Mouse (Mus musculus) Muller cell, postnatal 12 days (primary cell): ENCODE data around the gene Gabrb1.

Experiments used
- DNase-seq: peaks from one replicate; pipeline ENCODE4 v3.0.0-alpha.2; 2015; ENCODE audit errors: inconsistent ontology term

Gabrb1 gene

DNA sequence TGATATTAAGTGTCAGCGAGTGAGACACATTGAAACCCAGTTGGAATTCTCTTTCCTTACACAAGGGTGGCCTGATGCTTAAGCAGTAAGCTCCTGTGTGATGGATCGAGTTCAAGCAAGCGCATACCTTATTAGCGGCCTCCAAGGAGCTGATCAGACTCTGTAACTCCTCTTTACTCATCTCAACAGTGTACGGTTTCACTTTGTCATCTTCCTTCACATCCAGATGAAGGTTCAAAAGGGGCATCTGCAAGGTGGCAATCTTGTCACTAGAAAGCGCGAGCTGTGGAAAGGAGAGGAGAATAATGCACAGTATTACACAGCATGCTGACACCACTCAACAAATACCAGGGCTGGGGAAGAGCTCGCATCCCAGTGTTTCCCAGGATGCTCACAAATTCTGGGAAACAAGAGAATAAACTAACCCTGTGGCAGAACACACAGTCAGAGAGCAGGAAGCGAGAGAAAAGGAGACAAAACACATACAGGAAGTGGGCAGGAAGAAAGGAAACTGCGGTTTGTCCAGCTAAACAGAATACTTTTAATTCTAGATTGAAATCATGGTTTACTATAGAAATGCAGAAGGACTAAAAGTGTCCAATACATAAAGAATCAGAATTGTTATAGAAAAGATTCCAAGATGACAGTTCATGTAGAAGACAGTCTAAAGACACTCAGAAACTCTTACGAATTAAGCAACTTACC, 503.0 kb downstream of the Gabrb1 start:
- no peak for DNase-seq

DNA sequence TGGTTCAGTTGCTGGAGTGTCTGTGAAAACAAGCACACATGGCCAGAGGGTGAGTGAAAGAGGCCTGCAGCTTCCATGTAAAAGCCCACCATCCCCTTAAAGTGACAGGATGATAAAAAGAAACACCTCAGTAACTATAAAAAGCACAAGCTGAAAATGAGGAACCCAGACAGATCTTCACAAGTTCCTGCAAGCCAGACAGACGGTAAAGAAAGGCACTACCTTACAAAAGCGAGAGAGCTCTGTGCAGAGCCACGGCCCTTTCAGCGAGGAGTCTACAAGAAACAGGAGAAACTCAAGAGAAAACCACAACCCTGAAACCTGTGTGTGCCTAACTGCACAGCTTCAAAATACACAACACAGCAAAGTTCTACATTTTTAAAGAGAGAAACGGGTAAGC, 504.9 kb downstream of the Gabrb1 start:
- DNase-seq = no peak

DNA sequence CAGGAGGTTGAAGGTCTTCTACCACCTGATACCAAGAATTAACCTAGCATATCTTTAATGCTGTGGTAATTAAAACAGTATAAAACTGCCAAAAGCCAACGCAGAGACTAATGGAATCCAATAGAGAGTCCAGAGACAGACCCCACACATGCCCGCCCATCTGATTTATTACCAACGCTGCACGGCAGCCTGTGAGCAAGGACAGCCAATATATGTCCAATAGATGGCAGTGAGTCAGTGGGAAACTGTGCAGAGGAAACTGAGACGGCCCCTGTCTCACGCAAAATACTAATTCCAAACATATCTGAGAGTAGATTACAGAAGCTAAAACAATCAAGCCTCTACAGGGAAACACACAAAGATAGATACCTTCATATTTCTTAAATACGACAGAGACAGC, 506.5 kb downstream of the Gabrb1 start:
- DNase-seq = no peak

DNA sequence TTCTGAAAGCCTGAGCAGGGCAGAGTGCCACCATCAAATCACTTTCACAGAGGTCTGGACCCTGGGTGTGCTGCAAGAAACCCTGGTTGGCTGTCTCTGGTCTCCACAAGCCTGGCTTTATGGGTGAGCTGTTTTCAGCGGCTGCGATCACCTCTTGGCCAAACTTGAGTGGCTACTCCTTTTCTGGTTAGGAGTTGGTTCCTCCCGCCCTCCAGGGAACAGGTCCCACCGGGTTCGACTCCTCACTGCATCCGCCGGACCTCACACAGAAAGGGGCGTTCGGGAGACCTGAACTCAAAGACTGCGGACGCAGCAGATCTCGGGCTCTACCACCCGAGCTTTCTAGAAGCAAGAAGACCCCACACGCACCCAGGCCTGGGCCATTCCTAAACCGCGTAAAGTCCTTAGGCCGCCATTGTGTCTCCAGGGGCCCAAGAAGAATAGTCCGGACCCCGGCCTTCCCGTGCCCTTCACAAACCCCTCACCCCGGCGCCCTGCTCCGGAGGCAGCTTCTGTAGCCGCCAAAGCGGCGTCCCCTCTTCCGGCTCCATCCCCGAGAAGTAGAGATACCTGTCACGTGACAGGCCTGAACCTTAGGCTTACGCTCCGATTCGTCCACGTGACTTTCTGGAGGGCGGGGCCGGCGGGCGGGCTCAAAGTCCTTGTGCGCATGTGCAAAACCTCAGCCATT, 509.8 kb downstream of the Gabrb1 start, which contains the start of gene Commd8:
TSS of gene Commd8 (minus strand) at position 596 of the 691 bp plus-strand sequence.
- DNase-seq = peak; percentile 96

DNA sequence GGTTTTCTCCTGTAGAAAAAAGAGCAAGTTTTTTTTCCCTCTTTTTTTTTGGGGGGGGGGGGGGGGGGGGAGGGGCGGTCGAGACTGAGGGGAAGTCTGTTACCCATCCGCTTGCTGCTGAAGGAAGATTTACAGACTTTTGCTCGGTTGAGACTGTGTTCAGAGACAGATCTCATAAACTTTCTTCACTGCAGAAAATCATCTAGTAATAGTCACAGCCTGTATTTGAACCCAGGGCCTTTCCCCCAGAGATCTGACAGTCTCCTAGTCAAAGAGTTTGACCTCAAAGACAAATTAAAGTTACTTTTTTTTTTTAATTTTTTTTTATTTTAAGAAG, 510.3 kb downstream of the Gabrb1 start:
- DNase-seq = no peak

DNA sequence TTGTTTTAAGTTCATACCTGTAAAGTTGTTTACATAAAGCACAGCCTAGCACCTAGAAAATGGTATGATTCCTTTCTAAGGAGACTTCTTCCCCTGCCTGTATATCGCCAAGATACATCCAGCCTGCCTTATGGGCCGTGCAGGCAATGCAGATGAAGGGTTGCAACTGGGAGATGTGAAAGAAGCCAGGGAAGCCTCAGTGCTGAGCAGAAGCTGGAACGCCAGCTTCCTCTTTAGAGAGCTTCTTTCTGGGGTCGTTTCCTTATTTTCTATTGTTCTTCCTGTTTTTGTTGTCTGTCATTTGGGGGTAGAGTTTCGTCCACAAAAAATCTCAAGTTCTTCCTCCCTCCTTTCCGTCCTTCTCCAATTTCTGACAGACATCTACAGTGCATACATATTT, 512.2 kb downstream of the Gabrb1 start:
- DNase-seq = no peak

DNA sequence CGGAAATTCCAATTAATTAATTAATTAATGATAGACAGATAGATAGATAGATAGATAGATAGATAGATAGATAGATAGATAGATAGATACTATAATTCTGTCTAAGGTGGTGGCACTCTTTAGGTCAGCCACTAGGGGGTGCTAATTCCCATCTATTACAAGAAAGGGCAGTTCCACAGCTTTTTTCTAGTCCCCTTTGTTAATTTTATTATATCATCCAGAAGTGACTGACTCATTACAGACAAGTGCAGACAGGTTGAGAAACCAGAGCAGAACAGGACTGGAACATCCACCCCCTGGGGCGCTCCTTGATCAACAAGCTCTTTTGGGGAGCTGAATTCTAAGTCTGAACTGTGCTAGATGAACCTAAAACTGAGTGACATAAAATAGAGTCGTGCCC, 514.8 kb downstream of the Gabrb1 start:
- DNase-seq = peak; percentile 72

DNA sequence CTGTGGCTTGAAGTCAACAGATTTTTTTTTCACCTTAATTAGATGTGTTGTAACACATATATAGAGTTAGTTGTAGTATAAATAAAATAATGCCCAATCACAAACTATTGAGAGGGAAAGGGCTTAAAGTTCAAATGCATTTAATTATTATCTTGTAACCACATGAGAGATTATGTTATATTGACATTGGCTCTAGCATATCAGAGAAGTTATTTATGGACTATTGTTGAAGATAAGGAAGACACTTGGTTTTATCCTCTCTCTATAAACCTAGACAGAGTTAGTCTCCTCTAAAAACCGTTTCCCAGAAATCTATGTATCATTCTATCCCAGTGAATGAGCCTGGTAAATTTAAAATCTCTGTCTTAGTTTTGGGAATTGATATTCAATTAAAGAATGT, 515.6 kb downstream of the Gabrb1 start:
- DNase-seq = no peak

DNA sequence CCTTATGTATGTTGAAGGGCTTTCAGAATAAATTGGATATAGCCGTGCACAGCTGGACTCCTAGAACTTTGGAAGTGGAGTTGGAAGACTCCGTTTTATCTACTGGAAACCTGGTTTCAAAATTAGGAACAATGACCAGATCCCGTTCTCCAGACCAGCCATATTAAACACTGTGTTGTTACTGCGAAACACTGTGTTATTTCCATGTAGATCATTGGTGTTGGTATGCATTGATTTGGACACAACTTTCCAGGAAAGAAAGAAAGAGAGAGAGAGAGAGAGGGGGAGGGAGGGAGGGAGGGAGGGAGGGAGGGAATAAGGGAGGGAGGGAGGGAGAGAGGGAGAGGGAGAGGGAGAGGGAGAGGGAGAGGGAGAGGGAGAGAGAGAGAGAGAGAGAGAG, 517.1 kb downstream of the Gabrb1 start:
- no peak for DNase-seq

DNA sequence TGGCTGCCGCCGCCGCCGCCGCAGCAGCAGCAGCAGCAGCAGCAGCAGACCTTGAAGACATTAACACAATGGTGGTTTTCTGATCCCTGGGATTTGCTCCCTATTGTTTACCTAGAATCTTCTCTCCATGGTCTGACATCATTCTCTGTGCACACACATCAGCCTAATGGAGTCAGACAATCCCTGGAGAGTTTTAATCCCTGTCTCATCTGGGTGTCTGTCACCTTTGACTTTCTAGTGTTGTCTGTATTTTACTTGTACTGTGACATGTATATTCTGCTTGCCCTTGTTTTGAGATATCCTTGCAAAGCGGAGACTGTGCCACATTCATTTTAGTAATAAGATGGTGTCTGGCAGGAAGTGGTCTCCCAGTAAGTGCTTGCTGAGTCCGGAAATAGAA, 517.6 kb downstream of the Gabrb1 start:
- peak; percentile 56 for DNase-seq

DNA sequence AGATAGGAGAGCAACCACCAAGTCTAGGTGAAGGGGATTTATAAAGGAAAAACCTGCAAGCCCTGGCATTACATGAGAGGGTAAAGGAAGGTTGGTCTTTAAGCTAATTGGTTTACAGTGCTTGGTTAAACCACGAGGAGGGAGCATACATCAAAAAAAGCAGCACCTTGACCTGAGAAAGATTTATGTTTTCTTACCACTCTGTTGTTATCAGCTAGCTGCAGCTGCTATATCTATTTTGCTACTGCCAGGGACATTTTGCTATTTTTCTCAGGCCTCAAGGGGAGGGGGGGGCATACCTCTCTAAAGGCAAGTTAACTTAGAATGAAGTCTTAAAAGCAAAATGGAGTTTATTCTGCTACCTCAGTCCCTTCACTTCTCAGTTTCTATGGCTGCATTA, 523.3 kb downstream of the Gabrb1 start:
- DNase-seq = no peak

DNA sequence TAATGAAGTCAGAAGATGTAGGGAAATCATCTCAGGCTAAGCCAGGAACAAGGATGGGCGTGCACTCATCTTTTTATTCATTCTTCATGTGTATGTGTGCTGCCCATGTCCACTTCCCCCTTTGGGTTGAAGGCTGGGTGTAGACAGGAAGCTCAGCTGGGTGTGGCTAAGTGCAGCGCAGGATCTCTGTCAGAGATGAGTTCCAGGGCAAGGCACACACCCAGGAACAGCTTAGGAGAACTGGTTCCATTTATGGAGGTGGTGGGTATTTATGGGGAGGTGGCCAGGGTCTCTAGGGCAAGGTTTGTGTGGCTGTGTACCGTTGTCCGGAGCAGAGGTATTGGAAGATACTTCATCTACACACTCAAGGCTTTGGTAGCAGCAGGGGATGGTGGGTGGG, 524.9 kb downstream of the Gabrb1 start:
- DNase-seq = no peak

DNA sequence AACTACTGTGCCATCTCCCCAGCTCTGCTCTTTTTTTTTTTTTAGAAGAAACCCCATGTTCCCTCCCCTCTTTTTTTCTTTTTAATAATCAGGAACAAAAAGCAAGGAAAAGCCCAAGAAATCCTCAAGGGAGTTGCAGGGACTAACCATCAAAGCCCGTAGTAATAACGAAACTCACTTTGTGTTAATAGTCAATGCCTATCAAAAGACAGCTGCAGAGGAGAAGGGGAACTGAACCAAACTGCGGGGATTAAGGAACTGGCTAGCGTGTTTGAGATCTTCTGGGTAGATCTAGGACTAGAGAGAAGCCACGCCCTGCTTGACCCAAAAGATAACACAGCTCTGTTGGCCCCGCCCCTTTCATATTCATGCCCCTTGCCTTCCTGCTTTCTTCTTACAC, 526.0 kb downstream of the Gabrb1 start:
- no peak for DNase-seq

DNA sequence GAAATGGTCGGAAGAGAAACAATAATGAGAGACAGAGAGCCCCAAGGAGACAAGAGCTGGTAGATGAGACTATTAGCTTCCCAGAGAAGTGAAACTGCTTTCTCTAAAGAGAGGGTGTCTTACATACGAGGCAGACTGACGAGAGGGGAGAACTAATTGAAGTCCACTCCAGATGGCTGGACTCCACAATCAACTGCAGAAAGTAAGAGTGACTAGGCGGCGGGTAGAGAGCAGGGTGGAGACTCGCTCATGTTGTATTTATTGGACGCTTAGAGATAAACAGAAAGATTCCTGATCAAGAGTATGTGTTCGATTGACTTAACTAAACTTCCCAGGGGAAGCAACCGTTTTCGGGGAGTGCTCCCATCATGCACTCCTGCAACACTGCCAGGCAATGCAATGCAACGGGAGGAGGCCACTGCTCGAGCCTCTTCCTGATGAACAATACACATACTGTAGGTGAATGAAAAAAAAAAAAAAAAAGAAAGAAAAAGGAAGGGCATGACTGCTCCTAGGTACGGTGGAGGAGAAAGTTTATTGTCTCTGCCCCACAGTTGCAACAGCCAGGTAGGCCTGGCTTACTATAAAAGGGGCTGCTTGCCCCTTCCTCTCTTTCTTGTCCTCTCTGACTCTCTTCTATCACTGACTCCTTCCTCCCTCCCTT, 526.7 kb downstream of the Gabrb1 start:
- DNase-seq = no peak

DNA sequence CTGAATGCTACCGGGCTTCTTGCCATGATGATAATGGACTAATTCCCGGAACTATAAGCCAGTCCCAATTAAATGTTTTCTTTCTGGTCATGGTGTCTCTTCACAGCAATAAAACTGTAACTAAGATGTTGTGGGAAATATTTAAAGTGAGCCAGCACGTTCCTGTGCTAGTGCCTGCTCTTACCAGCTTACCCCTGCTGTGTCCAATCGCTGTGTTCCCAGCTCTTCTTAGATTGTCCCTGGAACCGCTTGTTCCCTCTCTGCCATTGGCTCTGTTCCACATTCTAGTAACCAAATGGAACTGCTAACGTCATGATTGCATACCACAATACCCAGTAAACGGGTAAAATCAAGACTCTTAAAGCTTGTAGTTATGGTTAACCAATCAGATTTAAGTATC, 533.2 kb downstream of the Gabrb1 start:
- DNase-seq = no peak

DNA sequence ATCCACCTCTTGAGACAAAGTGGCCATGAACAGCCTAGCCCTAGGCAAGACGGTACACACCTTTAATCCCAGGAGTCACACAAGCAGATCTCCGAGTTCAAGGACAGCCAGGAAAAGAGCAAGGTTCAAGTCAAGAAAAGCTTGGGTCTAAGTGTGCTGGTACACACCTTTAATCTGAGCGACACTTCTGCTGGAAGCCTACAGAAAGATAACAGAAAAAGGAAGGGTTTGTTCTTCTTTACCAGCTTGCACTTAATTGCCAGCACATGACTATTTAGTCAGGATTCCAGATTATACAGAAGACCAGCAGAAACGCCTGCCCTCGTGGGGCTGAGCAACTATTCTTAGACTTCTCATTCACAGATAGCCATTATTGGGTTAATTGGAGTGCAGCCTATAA, 534.0 kb downstream of the Gabrb1 start:
- DNase-seq = no peak

DNA sequence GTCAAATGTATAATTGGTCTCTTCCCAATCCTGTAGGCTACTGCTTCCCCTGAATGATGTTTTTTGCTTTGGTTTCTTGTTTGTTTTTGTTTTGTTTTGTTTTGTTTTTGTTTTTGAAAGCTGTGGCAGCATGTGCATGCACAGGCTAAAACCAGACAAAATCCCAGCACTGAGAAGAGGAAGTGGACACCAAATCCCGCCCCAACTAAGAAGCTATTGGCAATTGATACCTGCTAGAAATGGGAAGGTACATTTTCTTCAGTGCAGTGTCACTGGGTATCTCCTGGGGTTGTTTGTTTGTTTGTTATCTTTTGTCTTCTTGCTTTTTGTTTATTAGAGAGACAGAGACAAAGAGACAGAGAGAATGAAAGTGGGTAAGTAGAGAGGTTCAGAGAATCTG, 537.5 kb downstream of the Gabrb1 start:
- DNase-seq = no peak
